Mouse (Mus musculus) thymus, postnatal 0 days (tissue): ENCODE data around the gene Ipcef1. TPM values are rescaled to one million over a fixed set of nuclear protein-coding genes. Genes with fewer than 3 reads are reported as not detected.
"Not testable (repeated sequence)": the region's sequence is repeated elsewhere in the genome, so short reads cannot be mapped to it uniquely, and the experiment has no call there.

Source experiments
- DNase-seq: peaks from one replicate; pipeline ENCODE4 v3.0.0-alpha.2; 2015; ENCODE audit warnings: low spot score
- polyA plus RNA-seq: library from polyadenylated mRNA; unstranded; fragments of >200 nt; fragmentation: Nextera tagmentation; extraction: Ambion mirVana; gene quantifications from 2 replicates; pipeline ENCODE4 v1.2.1, GENCODE M21; 2015

Gene Ipcef1
- polyA plus RNA-seq, 1 experiment from 2014 or later, result 6.4 TPM

- DNase-seq, result no peak
Measured at GRCm38 (mm10) chr10:7037194-7037593, 15.1 kb downstream of the Ipcef1 start.

GRCm38 (mm10) chr10:7035547-7035946, 16.7 kb downstream of the Ipcef1 start:
- no peak for DNase-seq

- no peak for DNase-seq
Measured at GRCm38 (mm10) chr10:7033459-7033858, 18.8 kb downstream of the Ipcef1 start.

- DNase-seq, result no peak
Measured at GRCm38 (mm10) chr10:7025028-7025427, 27.2 kb downstream of the Ipcef1 start.

GRCm38 (mm10) chr10:7020551-7020950, 31.7 kb downstream of the Ipcef1 start:
- no peak for DNase-seq

GRCm38 (mm10) chr10:7019781-7020386, 32.4 kb downstream of the Ipcef1 start:
- no peak for DNase-seq

GRCm38 (mm10) chr10:7015199-7015598, 37.1 kb downstream of the Ipcef1 start:
- DNase-seq, result no peak

- DNase-seq, result no peak
Measured at GRCm38 (mm10) chr10:7010543-7010942, 41.7 kb downstream of the Ipcef1 start.

- peak; percentile 64 for DNase-seq
Measured at GRCm38 (mm10) chr10:7004980-7005538, 47.2 kb downstream of the Ipcef1 start.

- not testable (repeated sequence) for DNase-seq
Measured at GRCm38 (mm10) chr10:7003898-7004297, 48.4 kb downstream of the Ipcef1 start.

- DNase-seq, result no peak
Measured at GRCm38 (mm10) chr10:6999355-6999754, 52.9 kb downstream of the Ipcef1 start.

GRCm38 (mm10) chr10:6998576-6999250, 53.6 kb downstream of the Ipcef1 start:
- no peak for DNase-seq

- peak; percentile 63 for DNase-seq
Measured at GRCm38 (mm10) chr10:6996895-6997294, 55.4 kb downstream of the Ipcef1 start.

- DNase-seq, result peak; percentile 46
Measured at GRCm38 (mm10) chr10:6988555-6988954, 63.7 kb downstream of the Ipcef1 start.

- no peak for DNase-seq
Measured at GRCm38 (mm10) chr10:6987399-6988098, 64.7 kb downstream of the Ipcef1 start.

- DNase-seq, result peak; percentile 50
Measured at GRCm38 (mm10) chr10:6986246-6986645, 66.0 kb downstream of the Ipcef1 start.

- DNase-seq, result no peak
Measured at GRCm38 (mm10) chr10:6983431-6983830, 68.8 kb downstream of the Ipcef1 start.

- DNase-seq, result peak; percentile 79
Measured at GRCm38 (mm10) chr10:6982751-6983151, 69.5 kb downstream of the Ipcef1 start.

- peak; percentile 57 for DNase-seq
Measured at GRCm38 (mm10) chr10:6980236-6980635, 72.0 kb downstream of the Ipcef1 start.

GRCm38 (mm10) chr10:6979789-6980188, 72.5 kb downstream of the Ipcef1 start:
- no peak for DNase-seq

GRCm38 (mm10) chr10:6979216-6979615, 73.1 kb downstream of the Ipcef1 start:
- no peak for DNase-seq

- no peak for DNase-seq
Measured at GRCm38 (mm10) chr10:6978733-6979132, 73.5 kb downstream of the Ipcef1 start.
